Mouse (Mus musculus) T-helper 2 cell (primary cell): ENCODE data around the gene Atg16l2.

Experiments
- in situ Hi-C: fragments of 300-600 bp; cut with MboI, MseI; formaldehyde crosslinking; loops from one replicate; pipeline ENCODE4 v1.15.1; 2025; ENCODE audit warnings: high pct_unique_total_duplicates

The Atg16l2 gene

DNA sequence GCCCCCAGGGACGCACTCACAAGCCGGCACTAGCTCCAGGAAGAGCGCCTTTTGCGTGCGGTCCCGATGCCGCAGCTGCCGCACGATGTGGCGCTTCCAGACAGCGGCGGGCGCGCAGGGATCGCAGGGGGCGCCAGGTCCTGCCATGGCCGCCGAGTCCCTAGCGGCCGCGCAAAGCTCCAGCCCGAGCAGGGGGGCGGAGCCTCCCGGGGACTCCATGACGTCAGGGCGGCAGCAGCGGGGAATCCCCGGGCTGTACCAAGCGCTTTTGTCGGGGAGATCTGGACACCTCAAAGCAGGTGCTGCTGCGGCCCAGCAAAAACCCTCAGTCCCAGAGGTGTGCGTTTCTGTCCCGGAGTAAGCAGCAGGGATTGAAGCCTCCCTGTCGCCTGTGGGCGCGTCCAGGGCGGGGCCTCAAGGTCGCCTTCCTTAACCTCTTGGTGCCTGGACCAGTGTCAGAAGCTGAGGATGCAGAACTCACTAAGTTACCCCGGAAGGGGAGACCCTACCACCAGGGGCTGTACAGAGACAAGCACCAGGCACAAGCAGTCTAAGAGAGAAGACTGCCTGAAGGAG, at the start of gene Atg16l2:
Gene Atg16l2, minus strand, starts transcription at position 371 of the 576 bp plus-strand sequence.
- in situ Hi-C loops, result no loop called here

GRCm38 (mm10) chr7:101349861-101350260, 47.8 kb upstream of the Atg16l2 start:
- in situ Hi-C loops, result no loop called here

GRCm38 (mm10) chr7:101348312-101348711, 46.3 kb upstream of the Atg16l2 start:
- in situ Hi-C loops, result no loop called here

- in situ Hi-C loops, result no loop called here
Measured at GRCm38 (mm10) chr7:101347767-101348270, 45.8 kb upstream of the Atg16l2 start, which contains the start of gene Arap1. Arap1 (plus strand) TSS chr7:101348067.

- in situ Hi-C loops, result no loop called here
Measured at GRCm38 (mm10) chr7:101346991-101347390, 44.9 kb upstream of the Atg16l2 start.

DNA sequence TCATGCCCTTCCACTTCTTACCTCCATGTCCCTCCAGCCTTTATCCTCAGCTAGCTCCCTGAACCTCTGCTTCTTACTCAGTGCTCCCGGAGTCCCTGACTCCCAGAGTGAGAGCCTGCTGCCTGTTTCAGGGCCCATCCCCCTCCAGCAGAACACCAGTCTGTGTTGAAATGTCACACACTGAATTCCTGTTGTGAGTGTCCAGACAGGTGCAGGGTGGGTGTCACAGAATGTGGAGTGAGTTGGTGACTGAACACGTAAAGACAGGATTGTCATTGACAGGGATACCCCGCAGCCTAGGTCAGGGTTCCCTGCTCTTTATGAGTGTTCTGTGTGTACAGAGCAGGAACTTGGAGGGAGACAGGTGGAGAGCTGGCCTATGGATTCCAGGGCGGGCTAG, 42.8 kb upstream of the Atg16l2 start:
- in situ Hi-C loops, result no loop called here

DNA sequence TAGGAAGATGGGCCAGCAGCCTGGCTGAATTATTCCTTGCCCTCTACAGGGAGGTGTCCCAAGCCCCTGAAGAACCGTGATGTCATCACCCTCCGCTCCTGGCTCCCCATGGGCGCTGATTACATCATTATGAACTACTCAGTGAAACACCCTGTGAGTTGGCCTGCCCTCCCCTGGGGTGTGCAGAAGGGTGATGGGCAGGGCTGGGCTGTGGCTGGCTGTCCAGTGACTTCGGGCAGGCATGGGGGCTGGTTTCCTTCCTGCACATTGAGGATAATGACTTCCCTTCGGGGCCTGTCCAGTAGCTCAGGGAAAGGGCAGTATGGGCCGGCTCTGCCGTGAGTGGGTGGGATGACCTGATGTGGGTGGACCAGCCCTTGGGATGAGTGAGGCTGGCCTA, 41.1 kb upstream of the Atg16l2 start:
- in situ Hi-C loops, result no loop called here

- in situ Hi-C loops, result no loop called here
Measured at GRCm38 (mm10) chr7:101341405-101341804, 39.4 kb upstream of the Atg16l2 start.

DNA sequence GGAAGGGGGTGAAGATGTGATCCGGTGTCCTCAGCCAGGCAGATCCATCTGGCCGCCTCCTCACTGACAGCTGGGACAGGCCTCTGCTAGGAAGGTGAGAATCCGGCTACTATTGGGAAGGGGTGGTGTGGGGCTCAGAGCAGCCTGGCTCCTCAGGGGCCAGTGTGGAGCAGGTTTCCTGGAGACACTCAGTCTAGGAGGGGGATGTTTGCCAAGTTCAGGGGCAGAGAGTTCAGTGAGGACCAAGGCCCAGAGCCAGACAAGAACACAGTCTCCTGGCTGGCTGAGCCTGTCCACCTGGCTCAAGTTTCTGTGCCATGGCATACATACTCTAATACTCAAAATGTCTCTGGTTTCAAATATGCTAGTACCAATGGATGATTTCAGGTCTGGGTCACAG, 35.4 kb upstream of the Atg16l2 start:
- in situ Hi-C loops, result no loop called here

- in situ Hi-C loops, result no loop called here
Measured at GRCm38 (mm10) chr7:101336686-101337085, 34.6 kb upstream of the Atg16l2 start.

DNA sequence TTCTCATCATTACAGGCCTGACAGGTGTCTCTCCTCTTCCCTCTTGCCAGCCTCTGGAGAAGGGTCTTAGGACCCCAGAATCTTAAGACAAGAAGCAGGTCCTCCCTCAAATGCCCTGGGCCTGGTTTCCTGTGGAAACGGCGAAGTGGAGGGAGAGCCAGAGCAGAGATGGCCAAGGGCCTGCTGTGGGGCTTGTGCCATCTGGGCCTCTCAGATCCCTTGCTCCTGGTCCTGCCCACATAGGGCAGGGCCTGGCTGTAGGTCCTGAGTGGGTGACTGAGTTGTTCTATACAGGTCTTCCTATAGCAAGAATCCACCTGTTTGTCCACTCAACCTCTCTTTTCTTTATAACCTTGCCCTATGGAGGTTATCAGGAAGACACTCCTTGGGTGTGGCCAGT, 33.2 kb upstream of the Atg16l2 start:
- in situ Hi-C loops, result no loop called here

GRCm38 (mm10) chr7:101332045-101332831, 30.2 kb upstream of the Atg16l2 start:
- in situ Hi-C loops, result no loop called here

DNA sequence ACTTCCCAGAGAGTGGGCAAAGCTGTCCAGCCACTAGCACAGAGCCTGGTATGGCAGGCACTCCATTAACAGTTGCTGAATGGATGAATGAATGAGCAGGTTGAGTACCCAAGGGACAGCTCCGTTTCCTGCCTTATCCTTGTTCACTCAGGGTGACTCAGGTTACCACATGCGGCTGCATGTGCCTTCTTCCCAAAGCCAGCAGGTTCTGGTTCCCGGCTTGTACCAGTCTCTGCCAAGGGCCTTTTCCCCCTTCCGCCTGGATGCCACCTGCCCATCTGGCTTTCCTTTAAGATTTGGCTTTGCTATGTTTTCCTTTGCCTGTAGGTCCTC, 28.8 kb upstream of the Atg16l2 start:
- in situ Hi-C loops, result no loop called here

DNA sequence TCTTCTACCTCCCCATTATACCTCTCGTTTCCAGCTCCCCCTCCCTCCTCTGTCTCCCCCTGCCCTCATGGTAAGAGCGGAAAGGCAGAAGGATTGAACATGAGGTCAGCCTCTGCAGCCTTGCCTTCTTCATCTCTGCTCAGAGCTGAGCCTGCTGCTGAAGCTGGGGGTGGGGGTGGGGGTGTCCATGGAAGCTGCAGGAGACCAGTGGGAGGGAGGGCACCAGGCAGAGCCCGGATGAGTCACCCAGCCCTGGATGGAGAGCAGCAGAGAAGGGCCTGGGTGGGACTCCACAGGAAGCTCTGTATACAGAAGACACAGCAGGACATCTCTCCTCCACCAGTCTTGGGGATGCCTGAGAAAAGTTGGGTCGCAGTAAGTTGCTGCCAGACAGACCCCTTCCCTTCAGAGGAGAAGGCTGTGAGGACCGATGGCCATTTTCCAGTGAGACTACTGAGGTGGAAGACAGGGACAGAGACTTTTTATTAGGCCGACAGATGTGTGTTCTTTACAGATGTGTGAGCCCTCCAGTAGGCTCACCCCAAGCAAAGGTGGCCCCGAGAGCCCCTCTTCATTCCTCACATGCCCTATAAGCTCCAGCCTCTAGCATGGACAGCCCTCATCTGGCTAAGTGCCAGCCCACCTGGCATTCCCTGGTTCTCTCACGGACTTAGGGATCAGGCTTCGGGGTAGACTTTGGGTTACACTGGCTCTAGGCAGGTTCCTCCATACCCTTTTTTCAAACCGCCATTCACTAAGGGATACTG, 28.2 kb upstream of the Atg16l2 start:
- in situ Hi-C loops, result no loop called here

DNA sequence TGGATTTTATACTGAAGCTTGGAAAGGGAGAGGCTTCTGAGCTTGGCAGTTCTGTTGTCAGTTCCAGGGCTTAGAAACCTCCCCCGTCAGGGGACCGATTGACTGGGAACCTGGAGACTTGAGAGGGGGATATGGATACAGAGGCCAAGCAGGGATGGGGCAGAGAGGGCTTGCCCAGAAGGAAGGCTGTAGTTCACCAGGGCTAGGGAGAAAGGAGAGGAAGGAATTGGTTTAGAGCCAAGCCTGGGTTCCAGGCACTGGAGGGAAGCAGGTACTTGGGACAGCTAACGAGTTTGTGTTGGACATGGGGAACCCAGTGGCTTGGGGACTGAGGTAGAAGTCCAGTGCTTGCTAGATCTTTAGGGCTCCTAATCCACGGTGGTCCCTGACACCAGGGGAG, 27.6 kb upstream of the Atg16l2 start:
- in situ Hi-C loops, result no loop called here

GRCm38 (mm10) chr7:101328621-101329158, 26.6 kb upstream of the Atg16l2 start:
- in situ Hi-C loops, result no loop called here

- in situ Hi-C loops, result no loop called here
Measured at GRCm38 (mm10) chr7:101327786-101328185, 25.7 kb upstream of the Atg16l2 start.

DNA sequence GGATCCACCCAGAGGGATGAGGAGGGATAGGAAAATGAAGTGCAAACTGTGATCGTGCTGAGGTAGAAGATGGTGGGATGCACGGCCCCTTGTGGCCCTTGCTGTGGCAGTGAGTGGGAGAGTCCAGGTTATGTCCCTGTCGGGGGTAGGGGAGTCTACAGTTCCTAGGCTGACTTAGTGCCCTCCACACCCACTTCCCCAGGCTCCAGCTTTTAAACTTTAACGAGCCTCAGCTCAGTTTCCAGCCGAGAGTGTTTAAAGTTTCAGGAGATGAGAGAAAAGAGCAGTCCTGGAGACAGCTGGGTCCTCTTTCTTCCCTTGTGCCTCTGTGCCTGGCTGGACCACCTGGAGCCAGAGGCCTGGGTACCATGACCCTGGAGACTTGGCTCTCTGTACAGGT, 25.2 kb upstream of the Atg16l2 start:
- in situ Hi-C loops, result no loop called here

GRCm38 (mm10) chr7:101326006-101326405, 24.0 kb upstream of the Atg16l2 start:
- in situ Hi-C loops, result no loop called here

DNA sequence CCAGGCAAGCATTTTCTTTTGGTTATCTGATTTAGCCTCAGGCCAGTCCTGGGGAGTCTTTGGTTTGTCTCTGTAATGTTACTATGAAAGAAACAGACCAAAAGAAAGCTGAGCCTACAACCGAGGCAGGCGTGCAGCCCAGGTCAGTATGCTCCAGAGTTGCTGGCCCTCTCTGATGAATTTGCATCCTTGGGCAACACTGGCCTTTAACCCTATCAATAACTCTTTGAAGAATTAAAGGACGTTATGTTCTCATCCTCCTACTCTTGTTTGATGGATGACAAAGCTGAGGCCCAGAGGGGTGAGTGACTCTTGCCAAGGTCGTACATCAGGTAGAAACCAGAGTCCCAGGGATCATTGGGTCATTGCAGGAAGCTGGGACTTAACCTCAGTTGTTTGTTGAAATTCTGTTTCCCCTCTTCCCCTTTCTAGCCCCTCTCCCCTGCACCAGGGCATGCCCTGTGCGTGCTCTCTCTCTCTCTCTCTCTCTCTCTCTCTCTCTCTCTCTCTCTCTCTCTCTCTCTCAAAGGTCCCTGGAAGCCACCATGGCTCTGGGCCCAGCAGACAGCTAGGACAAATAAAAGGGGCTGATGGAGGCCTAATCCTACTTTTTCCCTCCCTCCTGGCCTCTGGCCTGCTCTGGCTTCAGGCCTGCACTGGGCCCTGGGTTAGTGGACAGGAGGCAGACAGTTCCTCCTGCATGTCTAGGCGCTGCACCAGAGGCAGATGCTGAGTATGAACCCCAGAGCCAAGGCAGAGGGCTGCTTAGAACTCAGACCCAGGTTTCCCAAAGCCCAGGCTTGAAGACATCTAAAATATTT, 22.3 kb upstream of the Atg16l2 start:
- in situ Hi-C loops, result no loop called here

DNA sequence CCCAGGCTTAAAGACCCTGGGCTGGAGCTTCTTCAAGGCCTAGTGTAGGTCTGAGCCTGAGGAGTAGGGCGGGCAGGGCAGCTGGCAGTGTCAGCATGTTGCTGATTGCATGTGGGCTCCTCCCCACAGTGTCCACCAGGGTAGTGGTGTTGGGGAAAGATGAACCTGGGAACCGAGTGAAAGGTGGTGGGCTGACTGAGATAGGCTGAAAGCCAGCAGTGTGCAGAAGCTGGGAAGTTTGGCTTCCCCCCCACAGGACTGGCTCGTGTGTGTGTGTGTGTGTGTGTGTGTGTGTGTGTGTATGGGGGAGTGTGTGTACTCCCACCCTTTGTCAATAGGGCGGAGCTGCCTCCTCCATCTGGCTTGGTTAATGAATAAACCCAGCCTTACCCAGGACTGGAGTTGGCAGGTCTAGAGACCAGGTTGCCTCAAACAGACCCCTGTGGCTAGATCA, 21.1 kb upstream of the Atg16l2 start:
- in situ Hi-C loops, result no loop called here
